Mouse (Mus musculus) MEL (cell line): Measurements from ENCODE around the gene Hist1h2ad. TPM values are rescaled to one million over a fixed set of nuclear protein-coding genes. Genes with fewer than 3 reads are reported as not detected.
"Not testable (repeated sequence)": the region's sequence is repeated elsewhere in the genome, so short reads cannot be mapped to it uniquely, and the experiment has no call there.

Experiments
- DNase-seq: peaks from one replicate; pipeline ENCODE4 v3.0.0; 2011; ENCODE audit warnings: low read depth, low spot score
- H3K27ac ChIP-seq: 2 replicates; pipeline ENCODE4 v1.5.1; 2012; ENCODE audit warnings: low read depth, mild to moderate bottlenecking, control low read depth, low read length, moderate library complexity; ENCODE audit not compliant: control insufficient read depth
- H3K27me3 ChIP-seq, 2 experiments: fragments of 150-350 bp in 1 of 2; sonication (generic) in 1 of 2; 2 replicates each; pipeline ENCODE4 v1.6.1; 2012; ENCODE audit warnings: low read length in 2 of 2, mild to moderate bottlenecking in 2 of 2, improper control_type of control experiment in 1 of 2, moderate library complexity in 1 of 2; ENCODE audit not compliant: insufficient read depth in 2 of 2, control insufficient read depth in 1 of 2
- H3K36me3 ChIP-seq, 2 experiments: 2 replicates each; pipeline ENCODE4 v1.6.1; 2012 to 2014; ENCODE audit warnings: low read length in 2 of 2, improper control_type of control experiment in 1 of 2, inconsistent platforms in 1 of 2, mild to moderate bottlenecking in 1 of 2; ENCODE audit not compliant: insufficient read depth in 2 of 2, control insufficient read depth in 1 of 2
- H3K4me1 ChIP-seq, 2 experiments: fragments of 150-350 bp in 1 of 2; sonication (generic) in 1 of 2; 2 replicates each; pipeline ENCODE4 v1.6.1; 2012; ENCODE audit warnings: low read length in 2 of 2, improper control_type of control experiment in 1 of 2, mild to moderate bottlenecking in 1 of 2; ENCODE audit not compliant: insufficient read depth in 2 of 2, control insufficient read depth in 1 of 2
- H3K4me3 ChIP-seq, 2 experiments: fragments of 150-350 bp in 1 of 2; sonication (generic) in 1 of 2; 2 replicates each; pipeline ENCODE4 v1.5.1; 2012; ENCODE audit warnings: low read depth in 2 of 2, low read length in 2 of 2, mild to moderate bottlenecking in 2 of 2, moderate library complexity in 2 of 2, control low read depth in 1 of 2, improper control_type of control experiment in 1 of 2; ENCODE audit not compliant: control insufficient read depth in 1 of 2, insufficient read depth in 1 of 2
- H3K79me2 ChIP-seq: 2 replicates; pipeline ENCODE4 v1.6.1; 2012; ENCODE audit warnings: mild to moderate bottlenecking, low read length, moderate library complexity; ENCODE audit not compliant: control insufficient read depth, poor library complexity, insufficient read depth
- H3K9ac ChIP-seq: 2 replicates; pipeline ENCODE4 v1.6.1; 2012; ENCODE audit warnings: low read depth, mild to moderate bottlenecking, control low read depth, low read length, moderate library complexity; ENCODE audit not compliant: control insufficient read depth, poor library complexity, severe bottlenecking
- H3K9me3 ChIP-seq: fragments of 150-350 bp; sonication (generic); replicated peaks from 2 replicates; pipeline ENCODE4 v1.6.1; 2012; ENCODE audit warnings: mild to moderate bottlenecking, low read length, improper control_type of control experiment, moderate library complexity; ENCODE audit not compliant: insufficient read depth
- BHLHE40 ChIP-seq: IDR thresholded peaks from 2 replicates; pipeline ENCODE4 v1.6.1; 2012; ENCODE audit warnings: low read depth, mild to moderate bottlenecking, inconsistent platforms, low read length, improper control_type of control experiment, borderline replicate concordance
- CHD1 ChIP-seq: IDR thresholded peaks from 2 replicates; pipeline ENCODE4 v1.6.1; 2012; ENCODE audit warnings: low read depth, mild to moderate bottlenecking, inconsistent platforms, low read length, improper control_type of control experiment
- CTCF ChIP-seq, 3 experiments: IDR thresholded peaks in 2 of 3; conservative IDR thresholded peaks in 1 of 3; 2 replicates each; pipeline ENCODE4 v1.5.1; 2011 to 2012; ENCODE audit warnings: low read length in 3 of 3, low read depth in 2 of 3, mild to moderate bottlenecking in 2 of 3, improper control_type of control experiment in 1 of 3, inconsistent platforms in 1 of 3, mixed read lengths in 1 of 3, moderate library complexity in 1 of 3; ENCODE audit not compliant: control insufficient read depth in 1 of 3, insufficient read depth in 1 of 3, poor library complexity in 1 of 3, severe bottlenecking in 1 of 3
- E2F4 ChIP-seq: IDR thresholded peaks from 2 replicates; pipeline ENCODE4 v1.6.1; 2011; ENCODE audit warnings: low read depth, low read length, improper control_type of control experiment, borderline replicate concordance
- ELF1 ChIP-seq: IDR thresholded peaks from 2 replicates; pipeline ENCODE4 v1.6.1; 2014; ENCODE audit warnings: low read depth, mild to moderate bottlenecking, inconsistent platforms, low read length, improper control_type of control experiment, moderate library complexity
- EP300 ChIP-seq, 2 experiments: IDR thresholded peaks; 2 replicates each; pipeline ENCODE4 v1.6.1; 2011; ENCODE audit warnings: improper control_type of control experiment in 2 of 2, low read length in 2 of 2, low read depth in 1 of 2, mild to moderate bottlenecking in 1 of 2
- ETS1 ChIP-seq: IDR thresholded peaks from 2 replicates; pipeline ENCODE4 v1.6.1; 2012; ENCODE audit warnings: low read depth, mild to moderate bottlenecking, inconsistent platforms, low read length, improper control_type of control experiment, moderate library complexity
- HCFC1 ChIP-seq: IDR thresholded peaks from 2 replicates; pipeline ENCODE4 v1.6.1; 2012; ENCODE audit warnings: low read depth, mild to moderate bottlenecking, inconsistent platforms, low read length, improper control_type of control experiment, moderate library complexity
- JUND ChIP-seq: IDR thresholded peaks from 2 replicates; pipeline ENCODE4 v1.6.1; 2011; ENCODE audit warnings: low read depth, mild to moderate bottlenecking, improper control_type of control experiment, low read length
- MEF2A ChIP-seq: IDR thresholded peaks from 2 replicates; pipeline ENCODE4 v1.6.1; 2014; ENCODE audit warnings: low read depth, mild to moderate bottlenecking, inconsistent platforms, low read length, improper control_type of control experiment; ENCODE audit not compliant: poor library complexity, insufficient replicate concordance, severe bottlenecking; ENCODE audit errors: extremely low read depth
- MXI1 ChIP-seq: IDR thresholded peaks from 2 replicates; pipeline ENCODE4 v1.6.1; 2011; ENCODE audit warnings: mild to moderate bottlenecking, low read depth, low read length, improper control_type of control experiment
- MYB ChIP-seq: IDR thresholded peaks from 2 replicates; pipeline ENCODE4 v1.6.1; 2011; ENCODE audit warnings: mild to moderate bottlenecking, low read depth, low read length, improper control_type of control experiment
- MYC ChIP-seq: IDR thresholded peaks from 2 replicates; pipeline ENCODE4 v1.6.1; 2011; ENCODE audit warnings: low read depth, mild to moderate bottlenecking, low read length, improper control_type of control experiment, moderate library complexity
- NELFE ChIP-seq: IDR thresholded peaks from 2 replicates; pipeline ENCODE4 v1.6.1; 2011; ENCODE audit warnings: low read depth, low read length, improper control_type of control experiment
- POLR2A ChIP-seq, 2 experiments: IDR thresholded peaks; 2 replicates each; pipeline ENCODE4 v1.6.1; 2011 to 2012; ENCODE audit warnings: low read length in 2 of 2, mild to moderate bottlenecking in 2 of 2, control low read depth in 1 of 2, improper control_type of control experiment in 1 of 2, low read depth in 1 of 2, moderate library complexity in 1 of 2; ENCODE audit not compliant: control insufficient read depth in 1 of 2, insufficient read depth in 1 of 2, poor library complexity in 1 of 2
- POLR2AphosphoS2 ChIP-seq: IDR thresholded peaks from 2 replicates; pipeline ENCODE4 v1.6.1; 2011; ENCODE audit warnings: low read length, improper control_type of control experiment
- POLR2AphosphoS5 ChIP-seq: IDR thresholded peaks from 2 replicates; pipeline ENCODE4 v1.6.1; 2012; ENCODE audit warnings: low read depth, borderline replicate concordance, mild to moderate bottlenecking, inconsistent platforms, low read length, moderate library complexity, mixed read lengths
- RAD21 ChIP-seq: IDR thresholded peaks from 2 replicates; pipeline ENCODE4 v1.6.1; 2011; ENCODE audit warnings: mild to moderate bottlenecking, low read depth, low read length, improper control_type of control experiment
- SIN3A ChIP-seq: IDR thresholded peaks from 2 replicates; pipeline ENCODE4 v1.6.1; 2012; ENCODE audit warnings: low read length, improper control_type of control experiment, inconsistent platforms
- TAL1 ChIP-seq: IDR thresholded peaks from 2 replicates; pipeline ENCODE4 v1.6.1; 2012; ENCODE audit warnings: mild to moderate bottlenecking, inconsistent platforms, low read length, moderate library complexity, mixed read lengths
- TBP ChIP-seq: IDR thresholded peaks from 2 replicates; pipeline ENCODE4 v1.8.0; 2011; ENCODE audit warnings: low read depth, low read length, improper control_type of control experiment
- TCF12 ChIP-seq: IDR thresholded peaks from 2 replicates; pipeline ENCODE4 v1.6.1; 2014; ENCODE audit warnings: low read depth, mild to moderate bottlenecking, inconsistent platforms, low read length, improper control_type of control experiment, moderate library complexity
- UBTF ChIP-seq: IDR thresholded peaks from 2 replicates; pipeline ENCODE4 v1.6.1; 2012; ENCODE audit warnings: low read depth, mild to moderate bottlenecking, inconsistent platforms, low read length, improper control_type of control experiment, moderate library complexity, borderline replicate concordance; ENCODE audit not compliant: insufficient read depth
- ZKSCAN1 ChIP-seq: IDR thresholded peaks from 2 replicates; pipeline ENCODE4 v1.6.1; 2012; ENCODE audit warnings: low read depth, mild to moderate bottlenecking, inconsistent platforms, low read length, improper control_type of control experiment, moderate library complexity
- ZMIZ1 ChIP-seq: IDR thresholded peaks from 2 replicates; pipeline ENCODE4 v1.6.1; 2012; ENCODE audit warnings: low read depth, mild to moderate bottlenecking, inconsistent platforms, low read length, improper control_type of control experiment, moderate library complexity
- polyA plus RNA-seq, 2 experiments: library from polyadenylated mRNA; stranded (reverse) in 1 of 2; unstranded in 1 of 2; fragments of >175 nt in 1 of 2; fragments of >200 nt in 1 of 2; gene quantifications; 2 replicates each; pipeline versions ENCODE4 v1.2.1 to v1.2.4; 2012; ENCODE audit warnings: low replicate concordance in 2 of 2, low read depth in 1 of 2; ENCODE audit not compliant: insufficient read length in 2 of 2, insufficient read depth in 1 of 2, missing spikeins in 1 of 2
- total RNA-seq: library from RNA; depleted of rRNA; stranded (reverse); fragments of 300-350 nt; gene quantifications from 2 replicates; pipeline ENCODE4 v1.2.3, GENCODE M21; 2012

Gene Hist1h2ad
- total and polyA plus RNA-seq, 3 experiments = 0.14 to 924 TPM; not detected in 1

DNA sequence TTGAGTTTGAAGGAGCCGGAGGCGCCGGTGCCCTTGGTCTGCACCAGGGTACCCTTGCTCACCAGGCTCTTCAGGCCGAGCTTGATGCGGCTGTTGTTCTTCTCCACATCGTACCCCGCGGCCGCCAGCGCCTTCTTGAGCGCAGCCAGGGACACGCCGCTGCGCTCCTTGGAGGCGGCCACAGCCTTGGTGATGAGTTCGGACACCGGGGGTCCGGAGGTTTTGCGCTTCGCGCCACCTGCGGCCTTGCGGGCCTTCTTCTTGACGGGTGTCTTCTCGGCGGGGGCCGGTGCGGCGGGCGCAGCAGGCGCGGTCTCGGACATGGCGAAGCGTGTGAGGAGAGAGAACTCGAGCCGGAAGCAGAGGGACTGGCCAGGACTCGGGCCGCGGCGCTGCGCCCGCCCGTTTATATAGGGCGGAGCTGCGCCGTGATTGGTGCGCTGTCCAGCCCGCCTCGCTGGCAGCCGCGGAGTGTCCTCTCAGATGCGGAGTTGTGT is 48.0 kb downstream of the Hist1h2ad start, which contains the start of gene Hist1h1e:
Gene Hist1h1e, minus strand, starts transcription at position 384 of the 497 bp plus-strand sequence.
- Histone ChIP-seq H3K4me3 (peak within 1 kb of the TSS; percentile 49 to 52), H3K27ac (peak within 1 kb of the TSS; percentile 95)
- TF ChIP-seq POLR2AphosphoS5 = 0 out of 2 replicates have a peak, but pooled peaks have one; percentile 76
- peak; percentile 44; the same call in 1 of the 2 replicates for TF ChIP-seq E2F4
- peak; percentile 88 for TF ChIP-seq TCF12
- peak; percentile 86; the same call in 1 of the 2 replicates for TF ChIP-seq POLR2AphosphoS2
- TF ChIP-seq TBP = peak; percentile 99
- peak; percentile 26; the same call in 1 of the 2 replicates for TF ChIP-seq CHD1
- peak; percentile 63; the same call in 1 of the 2 replicates for TF ChIP-seq HCFC1
- TF ChIP-seq SIN3A = peak; percentile 62; the same call in 1 of the 2 replicates
- 0 out of 4 replicates have a peak, but pooled peaks of 1 of the 2 experiments have one; percentile 32 for TF ChIP-seq EP300 (IDR thresholded peaks at IDR 0.05; ENCODE audit: low read depth in 1 of 2, low read length in 2 of 2)
- peak; percentile 79 to 82; a peak in 3 of 4 replicates for TF ChIP-seq POLR2A (IDR thresholded peaks at IDR 0.05; ENCODE audit: control insufficient read depth in 1 of 2, insufficient read depth in 1 of 2, low read depth in 1 of 2, low read length in 2 of 2, poor library complexity in 1 of 2)
- peak; percentile 11; the same call in 1 of the 2 replicates for TF ChIP-seq UBTF
- peak; percentile 9 for TF ChIP-seq MXI1
- peak; percentile 99 for TF ChIP-seq NELFE
- TF ChIP-seq ZMIZ1 = peak; percentile 100
- TF ChIP-seq ELF1 = peak; percentile 46; the same call in 1 of the 2 replicates
- TF ChIP-seq, all 39 proteins: peak for 15; not testable (repeated sequence) for 24
- peak; percentile 90 for DNase-seq
- H3K36me3 ChIP-seq, H3K27me3 ChIP-seq, H3K9me3 ChIP-seq, H3K79me2 ChIP-seq, H3K4me1 ChIP-seq: not testable (repeated sequence)
- H3K9ac ChIP-seq = peak within 1 kb of the TSS; percentile 88

DNA sequence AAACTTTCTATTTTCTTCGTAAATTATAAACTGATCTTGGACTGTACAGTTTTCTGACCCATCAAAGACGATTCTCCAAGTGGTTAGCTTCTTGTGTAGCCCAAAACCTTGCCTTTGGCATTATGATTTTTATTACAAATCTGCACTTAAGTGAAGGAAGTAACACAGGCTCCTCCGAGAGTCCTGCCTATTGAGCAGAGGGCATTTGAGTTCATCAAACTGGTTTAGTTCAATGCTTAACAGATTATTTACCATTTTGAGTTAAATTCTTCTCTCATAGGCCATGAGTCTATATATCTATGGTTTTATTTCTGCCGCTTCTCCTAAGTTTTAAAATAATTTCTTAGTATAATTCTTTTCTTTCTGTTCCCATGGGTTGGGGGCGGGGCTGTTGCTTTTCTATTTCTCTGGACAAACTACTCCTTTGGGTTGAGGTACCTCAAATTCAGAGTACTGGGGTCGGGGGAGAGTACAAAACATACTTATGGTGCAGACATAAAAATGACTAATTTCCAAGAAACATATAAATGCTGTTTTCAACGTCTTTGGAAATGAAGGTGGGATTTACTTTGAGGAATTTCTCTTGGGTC is 48.8 kb downstream of the Hist1h2ad start:
- H3K9me3 ChIP-seq = no peaks in the 10 kb centered on the region
- no peak for DNase-seq

More for the DNA sequence above, 48.8 kb downstream of the Hist1h2ad start:
- peaks cover 0 to 2% of the 10 kb centered on the region in 2 experiments; a peak in 1 of 4 replicates for H3K27me3 ChIP-seq
- H3K4me3 ChIP-seq = peak overlapping the region; percentile 49 to 52
- H3K27ac ChIP-seq = peak overlapping the region; percentile 63; the same call in 1 of the 2 replicates
- H3K36me3 ChIP-seq = peaks cover 0 to 9% of the 10 kb centered on the region in 2 experiments; a peak in 2 of 4 replicates
- peaks cover 0 to 10% of the 10 kb centered on the region in 2 experiments; a peak in 2 of 4 replicates for H3K4me1 ChIP-seq
- TF ChIP-seq RAD21 (no peak), TAL1 (no peak), MYC (no peak), UBTF (no peak), ZMIZ1 (no peak), CTCF (IDR thresholded peaks at IDR 0.05 in 2 of 3, conservative IDR thresholded peaks at IDR 0.05 in 1 of 3; ENCODE audit: control insufficient read depth in 1 of 3, insufficient read depth in 1 of 3, low read depth in 2 of 3, low read length in 3 of 3, poor library complexity in 1 of 3, severe bottlenecking in 1 of 3) (no peak), CHD1 (no peak), MXI1 (no peak), NELFE (no peak), POLR2AphosphoS5 (no peak), EP300 (IDR thresholded peaks at IDR 0.05; ENCODE audit: low read depth in 1 of 2, low read length in 2 of 2) (no peak), MEF2A (no peak), SIN3A (no peak; the same call in 1 of the 2 replicates), TBP (no peak), JUND (no peak), MYB (no peak), BHLHE40 (no peak), ZKSCAN1 (no peak), ETS1 (no peak)
- H3K9ac ChIP-seq = peak overlapping the region; percentile 69
- peaks cover 2% of the 10 kb centered on the region; the same call in 1 of the 2 replicates for H3K79me2 ChIP-seq
